Mouse (Mus musculus): ENCODE data around the gene Nprl2.

- TF ChIP-seq GATA1 (IDR thresholded peaks at IDR 0.05; ENCODE audit: low read length), result no peak
- TF ChIP-seq TAL1 (IDR thresholded peaks at IDR 0.05; ENCODE audit: low read length), result no peak
These were observed 48.5 kb upstream of the Nprl2 start for GRCm38 (mm10) chr9:107493511-107493910.
